Mouse (Mus musculus) forebrain, embryonic 12.5 days (tissue): ENCODE measurements at regions not wholly inside any gene's neighbourhood (a gene's known extent, or its start where the extent isn't known, plus 50 kb on each side); places are given as distances from the start of the nearest gene placed in this dataset.

ENCODE experiments used
- ATAC-seq: fragments of 200-750 bp; cut with Nextera tagmentation; 2 replicates; pipeline ENCODE4 v1.8.0; 2017; ENCODE audit warnings: moderate TSS enrichment; ENCODE audit not compliant: low FRiP score
- H3K27ac ChIP-seq: fragments of 300-500 bp; sonication (generic); 2 replicates; pipeline ENCODE4 v1.5.1; 2016; ENCODE audit warnings: mild to moderate bottlenecking
- H3K27me3 ChIP-seq: fragments of 300-500 bp; sonication (generic); 2 replicates; pipeline ENCODE4 v1.6.1; 2016; ENCODE audit warnings: mild to moderate bottlenecking
- H3K36me3 ChIP-seq: fragments of 300-500 bp; sonication (generic); replicated peaks from 2 replicates; pipeline ENCODE4 v1.6.1; 2016; ENCODE audit warnings: mild to moderate bottlenecking
- H3K4me1 ChIP-seq: fragments of 300-500 bp; sonication (generic); 2 replicates; pipeline ENCODE4 v1.6.1; 2016
- H3K4me2 ChIP-seq: fragments of 300-500 bp; sonication (generic); 2 replicates; pipeline ENCODE4 v1.6.1; 2016; ENCODE audit warnings: mild to moderate bottlenecking, moderate library complexity
- H3K4me3 ChIP-seq: fragments of 300-500 bp; sonication (generic); replicated peaks from 2 replicates; pipeline ENCODE4 v1.5.1; 2016; ENCODE audit warnings: mild to moderate bottlenecking
- H3K9ac ChIP-seq: fragments of 300-500 bp; sonication (generic); 2 replicates; pipeline ENCODE4 v1.6.1; 2016; ENCODE audit warnings: mild to moderate bottlenecking
- H3K9me3 ChIP-seq: fragments of 300-500 bp; sonication (generic); 2 replicates; pipeline ENCODE4 v1.6.1; 2016
- WGBS: fragments of 180-500 bp; shearing (Covaris S2); methylation state at CpG from one replicate; pipeline ENCODE4 v1.1.7; 2016; 5-methylcytosine and 5-hydroxymethylcytosine counted together

GRCm38 (mm10) chr7:95352133-95352532 lies 818.9 kb upstream of the Tenm4 start:
- H3K27me3 ChIP-seq, result no peaks in the 10 kb centered on the region
- ATAC-seq, result no peak
- 87% methylated on average over 3 of the region's 3 CpGs for WGBS

GRCm38 (mm10) chr7:95354991-95355390 lies 816.1 kb upstream of the Tenm4 start:
- no peak overlapping the region for H3K4me3 ChIP-seq
- no peak overlapping the region for H3K9ac ChIP-seq
- H3K4me2 ChIP-seq, result no peak overlapping the region
- no peaks in the 10 kb centered on the region for H3K27me3 ChIP-seq
- H3K36me3 ChIP-seq, result no peaks in the 10 kb centered on the region
- H3K9me3 ChIP-seq, result no peaks in the 10 kb centered on the region
- no peak overlapping the region for H3K27ac ChIP-seq
- H3K4me1 ChIP-seq, result peaks cover 9% of the 10 kb centered on the region
- ATAC-seq, result no peak
- WGBS, result 68% methylated on average over 2 of the region's 2 CpGs

More at GRCm38 (mm10) chr7:95352133-95352532, 818.9 kb upstream of the Tenm4 start:
- no peaks in the 10 kb centered on the region for H3K36me3 ChIP-seq
- H3K4me3 ChIP-seq, result no peak overlapping the region
- H3K4me1 ChIP-seq, result peaks cover 12% of the 10 kb centered on the region
- H3K9ac ChIP-seq, result no peak overlapping the region
- no peaks in the 10 kb centered on the region for H3K9me3 ChIP-seq
- no peak overlapping the region for H3K27ac ChIP-seq
- H3K4me2 ChIP-seq, result no peak overlapping the region

GRCm38 (mm10) chr7:95358732-95359131 lies 812.3 kb upstream of the Tenm4 start:
- Histone ChIP-seq H3K27me3 (no peaks in the 10 kb centered on the region), H3K4me1 (no peaks in the 10 kb centered on the region), H3K9ac (no peak overlapping the region), H3K36me3 (no peaks in the 10 kb centered on the region), H3K4me3 (no peak overlapping the region), H3K27ac (no peak overlapping the region), H3K4me2 (no peak overlapping the region), H3K9me3 (no peaks in the 10 kb centered on the region)
- 21% methylated on average over 4 of the region's 4 CpGs for whole genome bisulfite sequencing
- no peak for ATAC-seq

GRCm38 (mm10) chr7:95359154-95359553 lies 811.9 kb upstream of the Tenm4 start:
- Histone ChIP-seq H3K4me3 (no peak overlapping the region), H3K9me3 (no peaks in the 10 kb centered on the region), H3K4me1 (no peaks in the 10 kb centered on the region), H3K36me3 (no peaks in the 10 kb centered on the region), H3K27me3 (no peaks in the 10 kb centered on the region), H3K4me2 (no peak overlapping the region), H3K27ac (no peak overlapping the region), H3K9ac (no peak overlapping the region)
- 82% methylated on average over 6 of the region's 6 CpGs for WGBS
- ATAC-seq, result no peak
